Mouse (Mus musculus) heart, adult 8-10 months (tissue): ENCODE results near the gene 1700003E16Rik. TPM values are rescaled to one million over a fixed set of nuclear protein-coding genes. Genes with fewer than 3 reads are reported as not detected.

Experiments used
- DNase-seq: peaks from one replicate; pipeline ENCODE4 v3.0.0; 2022; ENCODE audit warnings: low spot score
- total RNA-seq, 4 experiments: library from RNA; stranded (reverse); gene quantifications; 2 replicates each; pipeline ENCODE4 v1.2.4; 2022

The 1700003E16Rik gene
- total RNA-seq, 4 experiments from 2014 or later = 0.16 to 0.41 (median 0.18) TPM

DNA sequence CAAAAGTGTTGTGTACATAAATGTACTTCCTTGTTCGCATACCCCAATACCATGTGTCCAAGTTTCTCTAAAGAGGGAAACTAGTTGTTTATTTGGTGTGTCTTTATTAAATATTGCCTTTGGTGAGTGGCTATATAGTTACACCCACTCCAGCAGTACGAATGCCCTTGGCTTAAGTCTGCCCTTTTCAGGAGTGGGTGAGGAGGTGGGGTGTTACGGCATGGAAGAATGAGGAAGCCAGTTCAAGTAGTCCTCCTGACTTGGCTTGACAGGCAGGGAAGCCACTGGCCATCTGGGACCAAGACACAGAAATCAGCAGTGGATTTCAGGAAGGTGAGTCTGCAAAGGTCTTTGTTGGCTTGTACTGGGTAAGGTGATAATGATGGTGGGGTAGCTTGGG, 49.6 kb downstream of the 1700003E16Rik start:
- no peak for DNase-seq

DNA sequence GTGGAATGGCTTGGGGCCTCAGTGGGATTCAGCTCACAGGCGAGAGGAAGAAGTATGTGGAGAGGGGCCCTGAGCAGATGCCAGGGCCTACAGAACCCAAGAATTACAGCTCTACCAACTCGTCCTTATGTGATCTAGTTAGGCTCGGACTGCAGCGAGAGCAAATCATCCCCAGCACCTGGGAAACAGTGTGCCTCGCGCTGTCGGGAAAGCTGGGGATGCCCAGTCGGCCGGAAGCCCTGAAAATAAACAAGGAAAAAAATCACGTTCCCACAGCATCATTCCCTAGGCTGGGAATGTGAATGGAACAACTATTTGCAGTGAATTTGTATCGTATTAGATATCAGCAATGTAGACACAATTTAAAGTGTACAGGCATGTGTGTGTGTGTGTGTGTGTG, 50.1 kb downstream of the 1700003E16Rik start:
- DNase-seq = no peak

DNA sequence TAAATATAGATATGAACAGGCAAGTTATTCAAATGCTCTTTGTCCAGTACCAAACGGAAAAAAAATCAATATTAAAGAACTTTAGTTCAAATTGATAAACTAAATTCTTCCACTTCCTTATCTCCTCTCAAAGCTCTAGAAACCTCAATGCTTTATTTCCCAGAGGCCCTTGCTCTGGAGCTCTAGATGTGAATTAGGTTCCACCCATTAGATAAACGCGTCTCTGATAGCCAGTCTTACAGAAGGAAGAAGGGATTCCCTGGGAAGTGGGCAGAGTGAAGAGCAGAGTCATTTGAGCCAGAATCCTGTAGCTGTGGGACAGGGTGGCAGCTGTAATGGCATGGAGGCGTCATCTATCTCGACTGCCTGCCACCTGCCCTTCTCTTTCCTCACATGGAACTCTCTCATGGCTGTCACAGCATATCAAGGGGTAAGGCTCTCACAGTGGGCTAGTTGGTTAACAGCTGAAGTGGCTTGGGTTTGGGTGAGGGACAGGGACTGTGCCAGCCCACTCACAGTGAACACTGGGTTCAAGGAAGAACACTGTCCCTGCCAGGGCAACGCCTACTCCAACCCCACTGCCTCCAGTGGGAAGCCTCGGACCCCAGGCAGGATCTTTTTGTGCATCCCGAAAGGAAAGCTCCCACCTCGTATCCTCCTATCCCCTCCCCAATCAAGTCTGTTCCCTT, 51.3 kb downstream of the 1700003E16Rik start:
- DNase-seq = no peak

GRCm38 (mm10) chr6:83208050-83208400, 51.8 kb downstream of the 1700003E16Rik start:
- no peak for DNase-seq

DNA sequence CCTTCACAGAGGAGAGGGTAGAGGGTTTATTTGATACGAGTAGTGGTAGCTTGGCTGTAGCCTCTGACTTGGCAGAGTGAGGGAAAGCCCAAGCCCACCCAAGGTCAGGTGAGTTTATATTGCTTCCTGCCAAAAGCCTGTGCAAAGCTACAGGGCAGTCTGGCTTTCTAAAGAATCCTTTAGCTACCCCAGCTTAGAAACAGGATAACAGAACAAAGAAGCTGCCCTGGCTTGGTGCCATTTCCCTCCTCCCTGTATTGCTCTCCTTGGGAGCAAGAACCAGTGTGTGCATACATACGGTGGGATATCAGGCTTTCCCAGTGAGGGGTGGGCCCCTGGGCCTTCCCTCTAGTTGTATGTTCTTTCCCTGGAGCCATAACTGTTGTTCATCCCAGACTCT, 54.3 kb downstream of the 1700003E16Rik start:
- no peak for DNase-seq

GRCm38 (mm10) chr6:83211526-83211925, 55.3 kb downstream of the 1700003E16Rik start:
- no peak for DNase-seq

Other genes with a start within 250 kb of the 1700003E16Rik start
- under 1 TPM in 3 of 4 experiments, not detected in 1; 0.17 to 0.31 (median 0.22) TPM for gene Sema4f, start 216.6 kb upstream of the 1700003E16Rik start, total RNA-seq
- gene M1ap, start 209.5 kb upstream of the 1700003E16Rik start, total RNA-seq = not detected
- gene Dok1, start 122.9 kb upstream of the 1700003E16Rik start, total RNA-seq = 1 to 10 TPM; 1.9 to 2.2 (median 2.0) TPM
- gene Loxl3, start 122.2 kb upstream of the 1700003E16Rik start, total RNA-seq = 1 to 10 TPM; 1.7 to 2.6 (median 2.0) TPM
- gene Aup1, start 101.9 kb upstream of the 1700003E16Rik start, total RNA-seq = 10 to 100 TPM; 63.1 to 78.6 (median 72.3) TPM
- 10 to 100 TPM; 33.9 to 37.7 (median 34.7) TPM for gene Htra2, start 101.1 kb upstream of the 1700003E16Rik start, total RNA-seq
- gene Dqx1, start 98.6 kb upstream of the 1700003E16Rik start, total RNA-seq = 1 to 10 TPM in 1 of 4 experiments, under 1 TPM in 3; 0.55 to 1.4 (median 0.84) TPM
- under 1 TPM in 1 of 4 experiments, not detected in 3; 0.16 TPM for gene Tlx2, start 86.1 kb upstream of the 1700003E16Rik start, total RNA-seq
- gene Pcgf1, start 78.5 kb upstream of the 1700003E16Rik start, total RNA-seq = 1 to 10 TPM; 7.6 to 9.8 (median 8.5) TPM
- 1 to 10 TPM in 3 of 4 experiments, under 1 TPM in 1; 0.90 to 2.9 (median 1.3) TPM for gene Lbx2, start 70.0 kb upstream of the 1700003E16Rik start, total RNA-seq
- 1 to 10 TPM in 3 of 4 experiments, under 1 TPM in 1; 0.72 to 2.8 (median 1.3) TPM for gene Ccdc142, start 54.8 kb upstream of the 1700003E16Rik start, total RNA-seq
- gene Gm42688, start 54.8 kb upstream of the 1700003E16Rik start, total RNA-seq = 1 to 10 TPM in 3 of 4 experiments, under 1 TPM in 1; 0.57 to 1.9 (median 1.2) TPM
- 100 to 1,000 TPM; 132 to 143 (median 140) TPM for gene Mrpl53, start 47.4 kb upstream of the 1700003E16Rik start, total RNA-seq
- gene Mogs, start 40.9 kb upstream of the 1700003E16Rik start, total RNA-seq = 10 to 100 TPM in 1 of 4 experiments, 1 to 10 TPM in 3; 6.0 to 10.3 (median 8.0) TPM
- gene Wbp1, start 34.8 kb upstream of the 1700003E16Rik start, total RNA-seq = 10 to 100 TPM; 75.5 to 91.1 (median 82.0) TPM
- 10 to 100 TPM; 11.3 to 19.5 (median 15.3) TPM for gene Ino80b, start 31.0 kb upstream of the 1700003E16Rik start, total RNA-seq
- 1 to 10 TPM; 4.8 to 5.4 (median 5.3) TPM for gene Rtkn, start 20.9 kb upstream of the 1700003E16Rik start, total RNA-seq
- gene Wdr54, start within 50 bp of the 1700003E16Rik start, total RNA-seq = 1 to 10 TPM; 2.1 to 2.6 (median 2.4) TPM
- gene Dctn1, start 9.5 kb downstream of the 1700003E16Rik start, total RNA-seq = 100 to 1,000 TPM; 120 to 137 (median 134) TPM
- not detected for gene Slc4a5, start 63.4 kb downstream of the 1700003E16Rik start, total RNA-seq
- 1 to 10 TPM; 1.0 to 2.2 (median 1.9) TPM for gene Mthfd2, start 169.5 kb downstream of the 1700003E16Rik start, total RNA-seq
- gene Mob1a, start 169.6 kb downstream of the 1700003E16Rik start, total RNA-seq = 10 to 100 TPM; 15.5 to 28.4 (median 20.2) TPM
- gene Bola3, start 192.7 kb downstream of the 1700003E16Rik start, total RNA-seq = 100 to 1,000 TPM; 295 to 417 (median 378) TPM